Mouse (Mus musculus) midbrain, postnatal 0 days (tissue): ENCODE measurements around the gene Odf3l2. TPM values are rescaled to one million over a fixed set of nuclear protein-coding genes. Genes with fewer than 3 reads are reported as not detected.

ENCODE experiments used
- ATAC-seq: fragments of 200-750 bp; cut with Nextera tagmentation; 2 replicates; pipeline ENCODE4 v1.8.0; 2017; ENCODE audit warnings: moderate number of reproducible peaks, mild to moderate bottlenecking, moderate TSS enrichment, moderate library complexity; ENCODE audit not compliant: low FRiP score
- DNase-seq: peaks from one replicate; pipeline ENCODE4 v3.0.0-alpha.2; 2015; ENCODE audit warnings: low spot score
- H3K27ac ChIP-seq: fragments of 300-500 bp; sonication (generic); 2 replicates; pipeline ENCODE4 v1.5.1; 2014; ENCODE audit warnings: low read depth, mild to moderate bottlenecking, low read length, mixed read lengths
- H3K27me3 ChIP-seq: fragments of 300-500 bp; sonication (generic); 2 replicates; pipeline ENCODE4 v1.6.1; 2014; ENCODE audit warnings: low read length, control low read depth, mixed read lengths; ENCODE audit not compliant: insufficient read depth
- H3K36me3 ChIP-seq: fragments of 300-500 bp; sonication (generic); 2 replicates; pipeline ENCODE4 v1.6.1; 2014; ENCODE audit warnings: low read length, control low read depth, mixed read lengths; ENCODE audit not compliant: insufficient read depth
- H3K4me1 ChIP-seq: fragments of 300-500 bp; sonication (generic); 2 replicates; pipeline ENCODE4 v1.6.1; 2014; ENCODE audit warnings: mild to moderate bottlenecking, control low read depth, antibody characterized with exemption, low read length, mixed read lengths; ENCODE audit not compliant: insufficient read depth
- H3K4me2 ChIP-seq: fragments of 300-500 bp; sonication (generic); 2 replicates; pipeline ENCODE4 v1.6.1; 2014; ENCODE audit warnings: low read depth, mild to moderate bottlenecking, low read length, mixed read lengths; ENCODE audit not compliant: poor library complexity, severe bottlenecking
- H3K4me3 ChIP-seq: fragments of 300-500 bp; sonication (generic); 2 replicates; pipeline ENCODE4 v1.5.1; 2014; ENCODE audit warnings: low read depth, mild to moderate bottlenecking, low read length, moderate library complexity
- H3K9ac ChIP-seq: fragments of 300-500 bp; sonication (generic); replicated peaks from 2 replicates; pipeline ENCODE4 v1.6.1; 2014; ENCODE audit warnings: mild to moderate bottlenecking, low read length, moderate library complexity, mixed read lengths; ENCODE audit not compliant: poor library complexity, severe bottlenecking
- H3K9me3 ChIP-seq: fragments of 300-500 bp; sonication (generic); 2 replicates; pipeline ENCODE4 v1.6.1; 2016; ENCODE audit warnings: low read length, control low read depth
- CTCF ChIP-seq: IDR thresholded peaks from 2 replicates; pipeline ENCODE4 v1.5.1; 2016; ENCODE audit warnings: antibody characterized with exemption, mild to moderate bottlenecking
- WGBS: fragments of 180-500 bp; shearing (Covaris S2); extraction: QIAGEN DNeasy Blood & Tissue Kit; methylation state at CpG from one replicate; pipeline ENCODE4 v1.1.7; 2014; 5-methylcytosine and 5-hydroxymethylcytosine counted together
- polyA plus RNA-seq: library from polyadenylated mRNA; unstranded; fragments of >200 nt; fragmentation: Nextera tagmentation; extraction: Ambion mirVana; gene quantifications from 2 replicates; pipeline ENCODE4 v1.2.1, GENCODE M21; 2015
- total RNA-seq: library from RNA; depleted of rRNA; stranded (reverse); fragments of >200 nt; gene quantifications from 2 replicates; pipeline ENCODE4 v1.2.3, GENCODE M21; 2014

Odf3l2 gene
- total and polyA plus RNA-seq, 2 experiments from 2014 or later = 2.1 TPM; not detected in 1

GRCm38 (mm10) chr10:79628377-79628776 is 17.2 kb downstream of the Odf3l2 start:
- 81% methylated on average over 5 of the region's 5 CpGs for WGBS
- peak; percentile 30 for DNase-seq
- H3K27me3 ChIP-seq = no peaks in the 10 kb centered on the region
- H3K9me3 ChIP-seq = no peaks in the 10 kb centered on the region
- H3K4me1 ChIP-seq = no peaks in the 10 kb centered on the region
- no peak for ATAC-seq
- no peak overlapping the region for H3K4me3 ChIP-seq
- no peak overlapping the region for H3K4me2 ChIP-seq
- no peak overlapping the region for H3K27ac ChIP-seq
- H3K9ac ChIP-seq = no peak overlapping the region
- no peak for TF ChIP-seq CTCF
- H3K36me3 ChIP-seq = peaks cover 29% of the 10 kb centered on the region

GRCm38 (mm10) chr10:79626156-79626555 is 19.4 kb downstream of the Odf3l2 start:
- Histone ChIP-seq H3K27me3 (no peaks in the 10 kb centered on the region), H3K4me1 (no peaks in the 10 kb centered on the region), H3K27ac (no peak overlapping the region), H3K4me2 (no peak overlapping the region), H3K9ac (no peak overlapping the region), H3K9me3 (no peaks in the 10 kb centered on the region), H3K36me3 (peaks cover 29% of the 10 kb centered on the region), H3K4me3 (no peak overlapping the region)
- TF ChIP-seq CTCF = no peak
- DNase-seq (no peak), ATAC-seq (no peak)
- 90% methylated on average over 10 of the region's 10 CpGs for WGBS

- no peak for TF ChIP-seq CTCF
- Histone ChIP-seq H3K36me3 (peaks cover 29% of the 10 kb centered on the region), H3K9me3 (no peaks in the 10 kb centered on the region), H3K4me2 (no peak overlapping the region), H3K27ac (no peak overlapping the region), H3K4me1 (no peaks in the 10 kb centered on the region), H3K9ac (no peak overlapping the region), H3K27me3 (no peaks in the 10 kb centered on the region), H3K4me3 (no peak overlapping the region)
- ATAC-seq = no peak
- 83% methylated on average over 9 of the region's 9 CpGs for WGBS
- peak; percentile 65 for DNase-seq
Measured at GRCm38 (mm10) chr10:79625398-79625797, 20.1 kb downstream of the Odf3l2 start.

- WGBS = 64% methylated on average over 12 of the region's 12 CpGs
- Histone ChIP-seq H3K9me3 (no peaks in the 10 kb centered on the region), H3K4me3 (no peak overlapping the region), H3K27ac (no peak overlapping the region), H3K4me2 (no peak overlapping the region), H3K27me3 (no peaks in the 10 kb centered on the region), H3K9ac (no peak overlapping the region), H3K4me1 (no peaks in the 10 kb centered on the region), H3K36me3 (peaks cover 39% of the 10 kb centered on the region)
- TF ChIP-seq CTCF = no peak
- DNase-seq (no peak), ATAC-seq (no peak)
Measured at GRCm38 (mm10) chr10:79623950-79624349, 21.6 kb downstream of the Odf3l2 start.

- TF ChIP-seq CTCF = no peak
- no peak for DNase-seq
- H3K9me3 ChIP-seq = no peaks in the 10 kb centered on the region
- no peak overlapping the region for H3K9ac ChIP-seq
- peaks cover 10% of the 10 kb centered on the region; the same call in 1 of the 2 replicates for H3K36me3 ChIP-seq
- 84% methylated on average over 5 of the region's 5 CpGs for whole genome bisulfite sequencing
- H3K27me3 ChIP-seq = peaks cover 7% of the 10 kb centered on the region
- H3K4me3 ChIP-seq = no peak overlapping the region
- no peak overlapping the region for H3K27ac ChIP-seq
- no peak overlapping the region for H3K4me2 ChIP-seq
- ATAC-seq = no peak
- peaks cover 20% of the 10 kb centered on the region; the same call in 1 of the 2 replicates for H3K4me1 ChIP-seq
Measured at GRCm38 (mm10) chr10:79616376-79616775, 29.2 kb downstream of the Odf3l2 start.

GRCm38 (mm10) chr10:79615860-79616259 is 29.7 kb downstream of the Odf3l2 start:
- Histone ChIP-seq H3K4me1 (peaks cover 22% of the 10 kb centered on the region; the same call in 1 of the 2 replicates), H3K4me2 (no peak overlapping the region), H3K9ac (no peak overlapping the region), H3K9me3 (no peaks in the 10 kb centered on the region), H3K36me3 (peaks cover 10% of the 10 kb centered on the region; the same call in 1 of the 2 replicates), H3K27ac (no peak overlapping the region), H3K4me3 (no peak overlapping the region), H3K27me3 (peaks cover 7% of the 10 kb centered on the region)
- ATAC-seq = no peak
- TF ChIP-seq CTCF = no peak
- 8% methylated on average over 8 of the region's 8 CpGs for WGBS
- DNase-seq = peak; percentile 70
